Mouse (Mus musculus) stomach, postnatal 0 days (tissue): Measurements from ENCODE around the gene Prpf6.

Experiments used
- CTCF ChIP-seq: IDR thresholded peaks from 2 replicates; pipeline ENCODE4 v1.5.1; 2016; ENCODE audit warnings: antibody characterized with exemption, low read depth, mild to moderate bottlenecking, moderate library complexity
- EP300 ChIP-seq: optimal IDR thresholded peaks from 2 replicates; pipeline ENCODE3; 2016; ENCODE audit warnings: antibody characterized with exemption

GRCm38 (mm10) chr2:181678780-181679179 is 87.1 kb downstream of the Prpf6 start:
- TF ChIP-seq CTCF = peak; percentile 100
- TF ChIP-seq EP300 = no peak
